Mouse (Mus musculus): ENCODE results near the gene Zbtb24. TPM values are rescaled to one million over a fixed set of nuclear protein-coding genes. Genes with fewer than 3 reads are reported as not detected.

Gene Zbtb24
- polyA plus RNA-seq, 1 experiment from 2014 or later: 19.4 TPM

GRCm38 (mm10) chr10:41467325-41467724 is 17.1 kb downstream of the Zbtb24 start:
- no peak for ATAC-seq (ENCODE audit: insufficient number of reproducible peaks, low FRiP score, low TSS enrichment, low read depth)
- Histone ChIP-seq H3K9ac (no peak overlapping the region), H3K36me3 (peaks cover 29% of the 10 kb centered on the region), H3K4me1 (no peaks in the 10 kb centered on the region), H3K27ac (replicated peaks) (no peak overlapping the region), H3K4me3 (replicated peaks) (no peak overlapping the region), H3K4me2 (replicated peaks) (no peak overlapping the region), H3K27me3 (no peaks in the 10 kb centered on the region), H3K9me3 (replicated peaks) (no peaks in the 10 kb centered on the region)
- WGBS: 47% methylated on average over 6 of the region's 6 CpGs

DNA sequence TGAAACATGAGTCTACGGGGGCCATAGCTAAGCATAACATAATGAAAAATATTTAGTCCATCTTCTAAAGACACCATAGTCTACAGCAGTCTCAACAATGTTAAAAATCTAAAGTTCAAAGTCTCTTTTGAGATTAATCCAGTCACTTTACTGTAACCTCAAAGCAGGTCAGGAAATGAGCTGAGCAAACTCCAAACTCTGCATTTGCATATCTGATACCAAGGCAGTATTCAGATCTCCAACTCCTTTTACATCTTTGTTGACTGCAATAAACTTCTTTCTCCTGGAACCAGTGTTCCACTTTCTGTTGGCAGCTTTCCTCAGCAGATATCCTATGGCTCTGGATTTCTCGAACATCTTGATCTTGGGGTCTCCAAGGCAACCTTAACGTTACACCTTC is 20.5 kb downstream of the Zbtb24 start:
- Histone ChIP-seq H3K4me1 (peaks cover 2% of the 10 kb centered on the region; the same call in 1 of the 2 replicates), H3K27ac (replicated peaks) (no peak overlapping the region), H3K9me3 (replicated peaks) (no peaks in the 10 kb centered on the region), H3K4me3 (replicated peaks) (no peak overlapping the region), H3K4me2 (replicated peaks) (no peak overlapping the region), H3K27me3 (no peaks in the 10 kb centered on the region), H3K9ac (no peak overlapping the region), H3K36me3 (0 out of 2 replicates have a peak, but pooled peaks cover 8% of the 10 kb centered on the region)
- 84% methylated on average over 3 of the region's 3 CpGs for WGBS
- no peak for ATAC-seq (ENCODE audit: insufficient number of reproducible peaks, low FRiP score, low TSS enrichment, low read depth)

- Histone ChIP-seq H3K4me1 (peaks cover 20% of the 10 kb centered on the region), H3K36me3 (0 out of 2 replicates have a peak, but pooled peaks cover 6% of the 10 kb centered on the region), H3K27ac (replicated peaks) (no peak overlapping the region), H3K9ac (no peak overlapping the region), H3K9me3 (replicated peaks) (no peaks in the 10 kb centered on the region), H3K27me3 (no peaks in the 10 kb centered on the region), H3K4me2 (replicated peaks) (no peak overlapping the region), H3K4me3 (replicated peaks) (no peak overlapping the region)
- no peak for ATAC-seq (ENCODE audit: insufficient number of reproducible peaks, low FRiP score, low TSS enrichment, low read depth)
These were observed 22.4 kb downstream of the Zbtb24 start for GRCm38 (mm10) chr10:41472534-41472933.

GRCm38 (mm10) chr10:41472962-41473481 is 22.8 kb downstream of the Zbtb24 start:
- no peak for ATAC-seq (ENCODE audit: insufficient number of reproducible peaks, low FRiP score, low TSS enrichment, low read depth)
- no peak overlapping the region for H3K27ac ChIP-seq (replicated peaks)
- H3K27me3 ChIP-seq: no peaks in the 10 kb centered on the region
- 0 out of 2 replicates have a peak, but pooled peaks cover 5% of the 10 kb centered on the region for H3K36me3 ChIP-seq
- H3K9ac ChIP-seq: no peak overlapping the region
- H3K4me1 ChIP-seq: peaks cover 25% of the 10 kb centered on the region
- no peak overlapping the region for H3K4me3 ChIP-seq (replicated peaks)
- no peak overlapping the region for H3K4me2 ChIP-seq (replicated peaks)
- WGBS: 81% methylated on average over 5 of the region's 5 CpGs
- no peaks in the 10 kb centered on the region for H3K9me3 ChIP-seq (replicated peaks)

DNA sequence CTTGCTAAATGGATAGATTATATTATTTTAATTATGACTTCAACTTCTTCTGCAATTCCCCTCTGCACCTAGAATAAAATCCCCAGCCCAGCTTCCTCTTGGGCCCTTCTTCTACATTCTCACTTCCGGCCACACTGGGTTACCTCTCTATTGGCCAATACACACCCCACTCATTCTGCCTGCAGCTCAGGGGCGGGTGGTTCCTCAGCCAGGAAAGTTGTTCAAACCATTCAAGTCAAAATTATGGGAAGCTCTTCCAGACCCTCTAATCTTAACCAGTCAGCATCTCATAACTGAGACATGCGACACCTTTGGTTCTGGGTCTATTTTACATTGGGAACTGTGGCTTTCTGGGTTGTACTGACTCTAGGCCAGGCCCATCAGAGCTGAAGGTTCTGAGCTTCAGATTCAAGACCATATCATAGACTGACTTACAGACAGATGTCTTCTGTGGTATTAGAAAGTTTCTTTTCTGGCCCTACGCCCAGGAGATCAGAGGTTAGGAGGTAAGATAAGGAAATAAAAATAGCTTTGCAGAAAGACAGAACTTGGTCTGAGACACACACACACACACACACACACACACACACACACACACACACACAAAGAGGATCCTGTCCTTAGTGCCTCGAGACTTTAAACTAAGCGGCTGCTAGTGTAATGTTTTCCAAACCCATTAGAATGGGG is 23.7 kb downstream of the Zbtb24 start:
- 77% methylated on average over 6 of the region's 6 CpGs for WGBS
- H3K27ac ChIP-seq (replicated peaks): no peak overlapping the region
- H3K4me1 ChIP-seq: peaks cover 26% of the 10 kb centered on the region
- peaks cover 2% of the 10 kb centered on the region; the same call in 1 of the 2 replicates for H3K36me3 ChIP-seq
- no peaks in the 10 kb centered on the region for H3K27me3 ChIP-seq
- H3K9ac ChIP-seq: no peak overlapping the region
- ATAC-seq (ENCODE audit: insufficient number of reproducible peaks, low FRiP score, low TSS enrichment, low read depth): no peak
- no peak overlapping the region for H3K4me2 ChIP-seq (replicated peaks)
- no peaks in the 10 kb centered on the region for H3K9me3 ChIP-seq (replicated peaks)
- no peak overlapping the region for H3K4me3 ChIP-seq (replicated peaks)

DNA sequence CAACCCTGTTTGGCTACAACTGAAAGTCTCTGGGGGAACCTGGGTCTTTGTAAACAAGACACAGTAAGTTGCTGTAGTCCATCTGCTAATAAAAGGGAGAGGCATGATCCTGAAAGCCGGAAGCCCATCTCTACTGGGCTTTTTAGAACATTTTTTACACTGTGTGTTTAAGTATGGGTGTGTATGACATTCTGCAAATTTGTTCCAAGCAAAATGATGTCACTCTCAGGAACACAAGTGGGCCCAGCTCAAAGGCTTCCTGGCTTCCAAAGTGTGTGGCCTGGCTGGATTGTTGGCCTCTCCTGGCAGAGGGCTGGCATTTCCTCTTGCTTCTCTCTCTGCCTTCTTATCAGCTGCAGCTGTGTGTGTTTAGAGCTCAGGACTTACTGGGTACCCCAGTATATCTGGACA is 24.8 kb downstream of the Zbtb24 start:
- Histone ChIP-seq H3K4me3 (replicated peaks) (no peak overlapping the region), H3K9ac (no peak overlapping the region), H3K27me3 (no peaks in the 10 kb centered on the region), H3K27ac (replicated peaks) (peak overlapping the region; percentile 24; the same call in 1 of the 2 replicates), H3K9me3 (replicated peaks) (no peaks in the 10 kb centered on the region), H3K4me2 (replicated peaks) (no peak overlapping the region), H3K4me1 (peaks cover 26% of the 10 kb centered on the region), H3K36me3 (peaks cover 7% of the 10 kb centered on the region)
- 66% methylated on average over 1 of the region's 1 CpGs for WGBS
- ATAC-seq (ENCODE audit: insufficient number of reproducible peaks, low FRiP score, low TSS enrichment, low read depth): no peak

DNA sequence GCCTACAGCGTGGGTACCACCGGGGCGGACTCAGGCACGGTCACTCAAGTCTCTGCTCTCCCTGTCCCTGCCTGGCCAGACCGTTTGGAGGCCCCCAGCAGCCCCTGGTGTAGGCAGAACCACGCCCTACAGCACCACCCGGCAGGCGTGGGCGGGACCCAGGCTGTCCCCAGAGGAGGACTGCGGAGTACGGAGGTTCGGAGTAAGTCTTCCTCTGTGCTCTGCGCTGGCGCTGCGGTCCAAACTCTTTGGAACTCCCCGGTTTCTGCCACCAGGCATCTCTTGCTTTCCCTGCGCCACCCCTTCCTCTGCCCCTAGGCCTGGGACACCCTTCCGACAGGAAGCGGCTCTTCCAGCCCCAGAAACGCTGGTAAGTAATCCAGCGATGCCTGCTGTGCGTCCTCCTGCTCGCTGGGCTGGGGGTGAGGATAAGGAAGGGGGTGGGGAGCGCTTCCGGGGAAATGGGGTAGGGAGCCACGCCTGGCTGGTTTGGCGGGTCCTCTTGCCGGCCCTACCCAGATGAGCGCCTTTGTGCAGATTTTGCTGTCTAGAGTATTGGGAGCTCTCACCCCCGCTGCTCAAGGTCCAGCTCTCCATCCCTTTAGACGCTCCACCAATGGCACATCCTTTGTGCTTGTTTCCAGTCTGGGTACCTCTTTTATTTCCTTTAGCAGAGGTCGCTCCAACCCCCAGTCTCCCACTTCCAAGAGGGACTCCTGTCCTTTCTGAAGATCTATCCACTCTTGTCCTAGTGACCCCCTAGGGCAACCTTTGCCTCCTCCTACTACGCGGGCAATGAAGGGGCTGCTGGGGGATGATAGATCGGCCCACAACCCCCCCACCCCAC is 26.2 kb downstream of the Zbtb24 start, which contains the start of gene Mical1:
TSS of gene Mical1 (plus strand) at position 144 of the 847 bp plus-strand sequence.
- H3K4me3 ChIP-seq (replicated peaks): peak within 1 kb of the TSS; percentile 67
- H3K36me3 ChIP-seq: peaks cover 21% of the 10 kb centered on the region
- no peaks in the 10 kb centered on the region for H3K27me3 ChIP-seq
- H3K4me2 ChIP-seq (replicated peaks): peak within 1 kb of the TSS; percentile 74
- ATAC-seq (ENCODE audit: insufficient number of reproducible peaks, low FRiP score, low TSS enrichment, low read depth): peak; percentile 76
- no peaks in the 10 kb centered on the region for H3K9me3 ChIP-seq (replicated peaks)
- WGBS: under 1% methylated on average over 35 of the region's 35 CpGs
- H3K4me1 ChIP-seq: peaks cover 26% of the 10 kb centered on the region
- peak within 1 kb of the TSS; percentile 87 for H3K27ac ChIP-seq (replicated peaks)
- H3K9ac ChIP-seq: peak within 1 kb of the TSS; percentile 62

- H3K4me2 ChIP-seq (replicated peaks): peak overlapping the region; percentile 74
- peak overlapping the region; percentile 87 for H3K27ac ChIP-seq (replicated peaks)
- WGBS: under 1% methylated on average over 9 of the region's 9 CpGs
- peak overlapping the region; percentile 67 for H3K4me3 ChIP-seq (replicated peaks)
- H3K9ac ChIP-seq: peak overlapping the region; percentile 62
- H3K27me3 ChIP-seq: no peaks in the 10 kb centered on the region
- peaks cover 25% of the 10 kb centered on the region for H3K36me3 ChIP-seq
- H3K9me3 ChIP-seq (replicated peaks): no peaks in the 10 kb centered on the region
- 0 out of 2 replicates have a peak, but pooled peaks have one; percentile 1 for ATAC-seq (ENCODE audit: insufficient number of reproducible peaks, low FRiP score, low TSS enrichment, low read depth)
- peaks cover 26% of the 10 kb centered on the region for H3K4me1 ChIP-seq
These were observed 26.8 kb downstream of the Zbtb24 start for GRCm38 (mm10) chr10:41477018-41477277.

GRCm38 (mm10) chr10:41477278-41478181 is 27.3 kb downstream of the Zbtb24 start:
- WGBS: 3% methylated on average over 20 of the region's 20 CpGs
- Histone ChIP-seq H3K27me3 (no peaks in the 10 kb centered on the region), H3K9me3 (replicated peaks) (no peaks in the 10 kb centered on the region), H3K9ac (peak overlapping the region; percentile 62), H3K4me1 (peaks cover 26% of the 10 kb centered on the region), H3K27ac (replicated peaks) (peak overlapping the region; percentile 87), H3K4me3 (replicated peaks) (peak overlapping the region; percentile 67), H3K36me3 (peaks cover 31% of the 10 kb centered on the region), H3K4me2 (replicated peaks) (peak overlapping the region; percentile 74)
- peak; percentile 76 for ATAC-seq (ENCODE audit: insufficient number of reproducible peaks, low FRiP score, low TSS enrichment, low read depth)

DNA sequence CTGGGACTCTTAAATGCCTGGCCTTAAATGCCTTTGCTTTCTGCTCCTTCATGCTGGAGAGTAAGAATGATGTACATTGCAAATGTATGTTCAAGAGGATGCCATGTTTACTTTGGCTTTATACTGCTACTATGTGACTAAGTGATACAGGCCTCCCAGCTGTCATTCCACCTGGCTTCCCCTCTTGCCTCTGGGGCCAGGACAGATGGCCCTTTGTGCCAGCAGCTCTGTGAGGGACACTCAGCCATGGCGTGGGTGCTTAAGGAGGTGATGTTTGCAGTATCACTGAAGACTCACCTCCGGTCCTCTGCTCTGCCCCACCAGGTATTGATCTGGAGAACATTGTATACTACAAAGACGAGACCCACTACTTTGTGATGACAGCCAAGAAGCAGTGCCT is 29.8 kb downstream of the Zbtb24 start:
- Histone ChIP-seq H3K4me1 (peaks cover 26% of the 10 kb centered on the region), H3K9me3 (replicated peaks) (no peaks in the 10 kb centered on the region), H3K27ac (replicated peaks) (no peak overlapping the region), H3K9ac (no peak overlapping the region), H3K27me3 (no peaks in the 10 kb centered on the region), H3K4me2 (replicated peaks) (no peak overlapping the region), H3K36me3 (peaks cover 53% of the 10 kb centered on the region), H3K4me3 (replicated peaks) (no peak overlapping the region)
- 83% methylated on average over 3 of the region's 3 CpGs for WGBS
- no peak for ATAC-seq (ENCODE audit: insufficient number of reproducible peaks, low FRiP score, low TSS enrichment, low read depth)
